Mouse (Mus musculus) G1E (cell line): Measurements from ENCODE around the gene Polr1a. TPM values are rescaled to one million over a fixed set of nuclear protein-coding genes. Genes with fewer than 3 reads are reported as not detected.

Experiments
- ATAC-seq: 2 replicates; pipeline ENCODE4 v1.8.0; 2016; ENCODE audit warnings: mild to moderate bottlenecking; ENCODE audit not compliant: insufficient number of reproducible peaks, poor library complexity, low FRiP score, severe bottlenecking; ENCODE audit errors: extremely low read depth
- DNase-seq: peaks from one replicate; pipeline ENCODE4 v3.0.0; 2012; ENCODE audit warnings: low spot score
- H3K27me3 ChIP-seq: 2 replicates; pipeline ENCODE4 v1.6.1; 2012; ENCODE audit warnings: mild to moderate bottlenecking, low read length, inconsistent platforms; ENCODE audit not compliant: insufficient read depth
- H3K36me3 ChIP-seq: replicated peaks from 2 replicates; pipeline ENCODE3; 2012; ENCODE audit warnings: mild to moderate bottlenecking, inconsistent platforms
- H3K4me1 ChIP-seq: 2 replicates; pipeline ENCODE4 v1.6.1; 2012; ENCODE audit warnings: low read depth, low read length, inconsistent platforms, mixed read lengths; ENCODE audit not compliant: insufficient read depth
- H3K4me3 ChIP-seq: 2 replicates; pipeline ENCODE4 v1.5.1; 2012; ENCODE audit warnings: low read depth, mild to moderate bottlenecking, inconsistent platforms, low read length, moderate library complexity, mixed read lengths
- H3K9me3 ChIP-seq: replicated peaks from 2 replicates; pipeline ENCODE4 v1.6.1; 2012; ENCODE audit warnings: inconsistent platforms
- CTCF ChIP-seq: IDR thresholded peaks from 2 replicates; pipeline ENCODE4 v1.5.1; 2012; ENCODE audit warnings: low read depth, low read length, inconsistent platforms, mixed read lengths
- GATA1 ChIP-seq: IDR thresholded peaks from 2 replicates; pipeline ENCODE4 v1.6.1; 2012; ENCODE audit warnings: borderline replicate concordance, low read length, inconsistent platforms, mixed read lengths
- GATA2 ChIP-seq: IDR thresholded peaks from 2 replicates; pipeline ENCODE4 v1.6.1; 2012; ENCODE audit warnings: low read depth, low read length, inconsistent platforms, borderline replicate concordance
- POLR2AphosphoS5 ChIP-seq: IDR thresholded peaks from 2 replicates; pipeline ENCODE4 v1.6.1; 2012; ENCODE audit warnings: low read depth, low read length, inconsistent platforms; ENCODE audit not compliant: insufficient replicate concordance
- TAL1 ChIP-seq: conservative IDR thresholded peaks from 2 replicates; pipeline ENCODE4 v1.6.1; 2012; ENCODE audit warnings: low read depth, low read length, inconsistent platforms, mixed read lengths
- polyA plus RNA-seq: library from polyadenylated mRNA; stranded (reverse); fragments of >175 nt; gene quantifications from 2 replicates; pipeline ENCODE4 v1.2.3, GENCODE M21; 2012
- total RNA-seq, 2 experiments: library from RNA; stranded (forward) in 1 of 2; stranded (reverse) in 1 of 2; fragments of 200-1000 nt in 1 of 2; fragments of >200 nt in 1 of 2; fragmentation: Nextera tagmentation in 1 of 2; gene quantifications; 2 replicates each; pipeline ENCODE4 v1.2.3; 2014 to 2017

The Polr1a gene
- total and polyA plus RNA-seq, 3 experiments, result 31.8 to 79.5 (median 55.2) TPM

GRCm38 (mm10) chr6:71990371-71990837 lies 81.6 kb downstream of the Polr1a start:
- DNase-seq, result no peak
- Histone ChIP-seq H3K27me3 (peaks cover 55% of the 10 kb centered on the region), H3K4me1 (peaks cover 29% of the 10 kb centered on the region), H3K4me3 (no peak overlapping the region), H3K9me3 (no peaks in the 10 kb centered on the region), H3K36me3 (no peaks in the 10 kb centered on the region)
- TF ChIP-seq POLR2AphosphoS5 (no peak), GATA1 (no peak), GATA2 (no peak), TAL1 (no peak), CTCF (no peak)
- no peak for ATAC-seq

DNA sequence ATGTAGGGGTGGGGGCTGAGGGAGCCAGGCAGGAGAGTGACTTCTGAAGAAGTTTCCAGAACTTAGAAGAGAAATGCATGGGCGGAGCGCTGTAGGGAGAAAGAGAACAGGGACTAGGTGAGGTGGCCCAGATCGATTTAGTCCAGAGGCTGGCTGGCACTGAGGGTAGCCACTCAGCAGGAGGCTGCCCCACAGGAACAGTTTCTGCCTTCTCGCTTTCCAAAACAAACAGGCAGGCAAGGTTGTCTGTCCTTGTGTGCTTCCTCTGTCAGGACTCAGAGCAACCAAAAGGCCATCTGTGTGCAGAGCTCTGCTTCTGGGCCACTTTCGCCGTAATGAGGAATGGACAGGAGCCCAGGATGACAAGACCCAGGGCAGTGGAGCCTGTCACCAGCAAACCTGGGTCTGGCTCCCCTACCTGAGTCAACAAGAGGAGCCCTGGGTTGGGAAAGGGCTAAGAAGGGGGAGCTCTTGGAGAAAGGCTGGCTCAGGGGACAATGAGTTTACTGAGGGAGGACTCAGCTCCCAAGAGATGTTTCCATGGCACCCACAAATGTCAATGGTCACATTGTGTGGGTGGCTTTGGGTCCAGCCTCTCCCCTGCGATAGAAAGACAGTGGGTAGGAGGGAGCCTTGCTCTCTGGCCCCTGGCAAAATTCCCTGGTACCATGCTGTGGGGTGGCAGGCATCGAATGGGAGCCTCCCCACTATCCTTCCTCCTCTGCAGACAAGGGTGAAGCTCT lies 82.5 kb downstream of the Polr1a start:
- TF ChIP-seq TAL1 (no peak), GATA1 (no peak), GATA2 (no peak), POLR2AphosphoS5 (no peak), CTCF (no peak)
- H3K27me3 ChIP-seq, result peaks cover 57% of the 10 kb centered on the region
- DNase-seq, result no peak

GRCm38 (mm10) chr6:71991933-71992325 lies 83.1 kb downstream of the Polr1a start:
- TF ChIP-seq CTCF, result no peak
- TF ChIP-seq TAL1, result no peak
- Histone ChIP-seq H3K4me1 (peaks cover 29% of the 10 kb centered on the region), H3K4me3 (no peak overlapping the region), H3K9me3 (no peaks in the 10 kb centered on the region), H3K36me3 (no peaks in the 10 kb centered on the region), H3K27me3 (peaks cover 63% of the 10 kb centered on the region)
- DNase-seq, result no peak
- ATAC-seq, result no peak

More for the DNA sequence above, 82.5 kb downstream of the Polr1a start:
- Histone ChIP-seq H3K4me1 (peaks cover 29% of the 10 kb centered on the region), H3K36me3 (no peaks in the 10 kb centered on the region), H3K4me3 (no peak overlapping the region), H3K9me3 (no peaks in the 10 kb centered on the region)
- ATAC-seq, result no peak

DNA sequence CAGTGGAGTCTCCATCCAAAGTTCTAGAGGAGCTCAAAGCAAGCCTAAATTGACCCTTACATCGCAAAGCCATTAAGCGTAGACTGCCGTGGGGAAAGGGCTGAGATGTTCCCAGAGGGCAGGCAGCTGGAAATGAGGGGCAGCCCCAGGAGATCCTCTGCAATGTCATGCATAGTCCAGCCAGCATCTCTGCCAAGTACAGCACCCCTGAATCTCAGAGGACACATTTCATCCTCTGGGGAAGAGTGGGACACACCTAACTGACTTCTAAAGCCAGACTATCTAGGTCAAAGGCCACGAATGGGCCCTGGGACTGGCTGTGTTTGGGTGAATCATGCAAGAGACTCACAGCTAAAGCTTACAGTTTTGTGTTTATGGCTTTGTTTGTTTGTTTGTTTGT lies 85.2 kb downstream of the Polr1a start:
- Histone ChIP-seq H3K36me3 (no peaks in the 10 kb centered on the region), H3K9me3 (no peaks in the 10 kb centered on the region), H3K4me3 (no peak overlapping the region), H3K27me3 (peaks cover 67% of the 10 kb centered on the region), H3K4me1 (peaks cover 30% of the 10 kb centered on the region)
- ATAC-seq, result no peak
- DNase-seq, result no peak
- TF ChIP-seq CTCF (no peak), POLR2AphosphoS5 (no peak), GATA1 (no peak), GATA2 (no peak), TAL1 (no peak)

DNA sequence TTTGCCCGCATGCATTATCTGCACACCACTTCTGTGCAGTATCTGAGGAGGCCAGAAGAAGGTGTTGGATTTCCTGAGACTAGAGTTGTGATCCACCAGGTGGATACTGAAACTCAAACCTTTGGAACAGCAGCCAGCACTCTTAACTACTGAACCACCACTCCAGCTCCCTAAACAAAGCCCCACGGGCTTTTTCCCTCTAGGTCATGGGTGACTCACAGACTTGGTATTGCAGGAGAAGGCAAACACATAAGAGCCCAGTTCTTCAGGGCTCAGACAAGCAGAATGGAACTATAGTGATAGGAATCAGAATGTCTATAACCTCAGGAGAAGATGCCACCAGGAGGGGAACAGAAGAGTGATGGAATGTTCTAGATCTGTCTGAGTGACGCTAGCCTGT lies 86.2 kb downstream of the Polr1a start:
- TF ChIP-seq GATA2 (no peak), CTCF (no peak), GATA1 (no peak), POLR2AphosphoS5 (no peak), TAL1 (no peak)
- H3K4me3 ChIP-seq, result no peak overlapping the region
- H3K36me3 ChIP-seq, result no peaks in the 10 kb centered on the region
- no peak for ATAC-seq
- DNase-seq, result no peak
- H3K9me3 ChIP-seq, result no peaks in the 10 kb centered on the region
- H3K27me3 ChIP-seq, result peaks cover 67% of the 10 kb centered on the region
- H3K4me1 ChIP-seq, result peaks cover 30% of the 10 kb centered on the region

GRCm38 (mm10) chr6:71997215-71997614 lies 88.4 kb downstream of the Polr1a start:
- no peak for TF ChIP-seq GATA2
- no peak for TF ChIP-seq CTCF
- TF ChIP-seq TAL1, result no peak
- TF ChIP-seq POLR2AphosphoS5, result no peak
- Histone ChIP-seq H3K27me3 (peaks cover 54% of the 10 kb centered on the region), H3K9me3 (no peaks in the 10 kb centered on the region), H3K4me1 (peaks cover 35% of the 10 kb centered on the region), H3K36me3 (no peaks in the 10 kb centered on the region), H3K4me3 (no peak overlapping the region)
- DNase-seq (no peak), ATAC-seq (no peak)
